Mouse (Mus musculus) embryo, embryonic 9.5 days (tissue): ENCODE results near the gene Gan.
A peak's percentile ranks its signal among the peaks of the same experiment; 100 is the strongest.

Experiments
- DNase-seq: peaks from one replicate; pipeline ENCODE4 v3.0.0-alpha.2; 2017; ENCODE audit errors: extremely low spot score

Gene Gan

DNA sequence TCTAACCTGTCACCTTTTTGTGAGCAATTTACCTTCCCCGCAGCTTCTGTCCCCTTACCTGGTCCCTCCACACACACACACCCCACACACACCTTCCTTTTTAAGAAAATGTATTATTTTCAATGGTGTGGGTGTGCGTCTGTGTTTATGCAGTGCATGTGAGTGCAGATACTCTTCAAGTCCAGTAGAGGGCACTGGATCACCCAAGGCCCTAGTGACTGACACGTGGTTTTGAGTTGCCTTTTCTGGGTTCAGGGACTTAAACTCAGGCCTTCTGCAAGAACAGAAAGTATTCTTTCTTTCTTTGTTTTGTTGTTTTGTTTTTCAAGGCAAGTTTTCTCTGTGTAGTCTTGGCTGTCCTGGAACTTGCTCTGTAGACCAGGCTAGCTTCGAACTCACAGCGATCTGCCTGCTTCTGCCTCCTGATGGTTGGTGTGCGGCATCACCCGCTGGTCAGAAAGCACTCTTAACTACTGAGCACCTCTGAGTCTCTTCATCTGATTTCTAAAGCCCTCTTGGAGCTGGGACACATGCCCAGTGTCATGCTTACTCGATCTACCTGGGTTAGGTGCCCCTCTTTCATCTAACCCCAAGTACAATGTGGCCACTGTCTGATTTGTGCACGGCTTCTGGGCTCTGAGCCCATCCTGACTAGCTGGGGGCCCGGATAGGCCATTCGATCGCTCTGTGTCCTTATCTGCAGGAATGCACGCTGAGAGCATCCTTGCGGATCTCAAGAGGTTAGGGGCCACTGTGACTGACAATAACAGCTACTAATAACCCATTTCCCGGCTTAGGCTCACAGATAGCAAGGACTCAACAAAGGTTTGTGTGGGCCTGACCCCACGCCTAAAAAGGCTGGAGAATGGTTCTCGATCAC is 95.7 kb downstream of the Gan start:
- DNase-seq = no peak

DNA sequence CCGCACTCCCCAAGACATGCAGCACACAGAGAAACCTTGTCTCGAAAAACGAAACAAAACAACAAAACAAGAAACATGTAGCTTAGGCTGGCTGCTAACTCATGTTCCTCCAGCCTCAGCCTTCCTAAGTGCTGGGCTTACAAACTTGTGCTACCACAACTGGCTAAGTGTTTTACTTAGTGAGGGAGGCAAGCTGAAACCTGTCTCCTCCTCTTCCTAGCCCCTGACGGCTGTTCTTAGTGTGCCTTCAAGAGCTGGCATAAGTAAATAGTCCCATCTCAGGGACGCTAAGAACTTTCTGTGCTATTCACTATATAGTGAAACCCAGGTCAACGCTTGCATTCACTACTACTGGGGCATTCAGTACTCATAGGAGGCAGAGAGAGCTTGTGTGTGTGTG is 96.6 kb downstream of the Gan start:
- no peak for DNase-seq

DNA sequence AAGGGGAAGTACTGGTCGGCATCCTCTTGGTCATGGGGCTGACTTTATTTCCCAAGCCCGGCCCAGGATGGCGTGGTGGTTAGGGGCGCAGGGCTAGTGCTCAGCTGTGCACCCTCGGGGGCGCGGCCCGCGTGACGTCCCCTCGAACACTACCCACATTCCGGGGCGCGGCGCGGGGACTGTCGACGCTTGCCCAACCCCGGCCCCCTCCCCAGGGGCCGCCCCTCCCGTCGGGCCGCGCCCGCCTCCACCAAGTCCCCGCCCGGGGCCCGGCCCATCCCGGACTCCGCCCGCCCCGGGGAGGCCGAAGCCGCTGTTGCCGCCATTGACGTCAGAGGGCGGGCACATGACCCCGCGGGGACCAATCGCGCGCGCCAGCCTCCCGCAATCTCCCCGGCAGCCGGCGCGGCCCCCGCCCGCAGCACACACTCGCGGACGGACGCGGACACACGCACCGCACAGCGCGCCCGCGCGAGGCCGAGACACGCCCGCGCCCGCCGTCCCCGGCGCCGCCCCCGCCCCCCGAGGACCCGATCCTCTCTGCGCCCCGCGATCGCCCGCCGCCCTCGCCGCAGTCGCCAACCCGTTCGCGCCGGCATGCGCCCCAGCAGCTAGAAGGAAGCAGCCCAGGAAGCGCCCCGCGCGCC is 98.5 kb downstream of the Gan start:
- DNase-seq = peak; percentile 91

DNA sequence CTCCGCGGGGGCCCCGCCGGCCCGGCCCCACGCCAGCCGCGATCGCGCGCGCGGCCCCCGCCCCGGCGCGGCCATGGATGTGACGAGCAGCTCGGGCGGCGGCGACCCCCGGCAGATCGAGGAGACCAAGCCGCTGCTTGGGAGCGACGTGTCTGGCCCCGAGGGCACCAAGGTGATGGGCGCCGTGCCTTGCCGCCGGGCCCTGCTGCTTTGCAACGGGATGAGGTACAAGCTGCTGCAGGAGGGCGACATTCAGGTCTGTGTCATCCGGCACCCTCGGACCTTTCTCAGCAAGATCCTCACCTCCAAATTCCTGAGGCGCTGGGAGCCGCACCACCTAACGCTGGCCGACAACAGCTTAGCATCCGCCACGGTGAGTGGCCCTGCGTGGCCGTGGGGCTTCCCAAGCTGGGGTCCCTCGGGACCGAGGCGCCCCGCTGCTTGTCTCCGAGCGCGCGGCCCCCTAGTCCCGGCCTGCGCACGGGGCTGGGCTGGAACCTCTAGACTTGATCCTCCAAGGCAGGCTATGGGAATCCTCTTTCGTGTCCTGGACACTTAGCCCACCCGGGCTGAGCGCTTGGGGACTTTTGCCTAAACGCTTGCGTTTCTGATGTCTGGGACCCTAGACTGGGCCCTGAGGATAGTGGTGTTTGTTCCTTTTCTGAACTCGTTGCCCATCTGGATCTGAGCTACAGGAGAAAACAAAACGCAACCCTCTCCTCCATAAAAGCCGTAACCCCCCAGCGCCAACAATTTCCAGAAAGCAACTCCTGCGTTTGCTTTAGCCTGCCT is 99.3 kb downstream of the Gan start, which contains the start of gene Cmip:
Gene Cmip, plus strand, starts transcription at position 36 of the 792 bp plus-strand sequence.
- DNase-seq = peak; percentile 60

DNA sequence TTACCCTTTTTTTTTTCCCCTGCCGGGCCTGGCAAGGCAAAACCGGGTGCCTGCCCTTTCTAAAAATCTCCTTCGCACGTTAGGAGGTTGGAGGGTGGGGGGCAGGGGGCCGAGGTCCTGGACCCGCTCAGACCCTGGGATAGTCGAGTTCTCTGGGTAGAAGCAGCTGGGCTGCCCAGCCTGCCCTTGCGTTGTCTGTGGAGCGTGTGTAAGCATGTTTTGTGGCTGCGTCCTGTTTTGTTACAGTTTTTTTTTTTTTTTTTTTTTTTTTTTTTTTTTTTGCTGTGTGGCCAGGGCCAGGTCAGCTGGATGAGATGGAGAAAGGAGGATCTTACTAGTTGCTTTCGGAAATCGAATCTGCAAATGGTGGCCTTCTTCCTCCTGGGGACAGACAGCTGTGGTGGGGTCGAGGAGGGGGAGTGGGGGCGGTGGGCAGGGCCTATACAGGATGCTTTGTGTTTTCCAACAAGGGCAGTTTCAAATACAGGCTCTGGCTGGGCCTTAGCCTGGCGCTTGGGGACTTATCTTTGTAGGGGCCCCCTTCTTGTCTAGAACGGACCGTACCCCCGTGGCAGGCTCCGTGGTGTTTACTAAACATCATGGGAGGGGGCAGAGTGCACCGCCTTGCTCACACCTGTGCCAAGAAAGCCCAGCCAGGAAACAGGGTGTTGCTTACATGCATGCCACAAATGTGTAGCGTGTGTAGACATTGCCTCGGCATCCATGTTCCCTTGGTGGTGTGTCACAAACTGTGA is 100.1 kb downstream of the Gan start:
- peak; percentile 58 for DNase-seq

DNA sequence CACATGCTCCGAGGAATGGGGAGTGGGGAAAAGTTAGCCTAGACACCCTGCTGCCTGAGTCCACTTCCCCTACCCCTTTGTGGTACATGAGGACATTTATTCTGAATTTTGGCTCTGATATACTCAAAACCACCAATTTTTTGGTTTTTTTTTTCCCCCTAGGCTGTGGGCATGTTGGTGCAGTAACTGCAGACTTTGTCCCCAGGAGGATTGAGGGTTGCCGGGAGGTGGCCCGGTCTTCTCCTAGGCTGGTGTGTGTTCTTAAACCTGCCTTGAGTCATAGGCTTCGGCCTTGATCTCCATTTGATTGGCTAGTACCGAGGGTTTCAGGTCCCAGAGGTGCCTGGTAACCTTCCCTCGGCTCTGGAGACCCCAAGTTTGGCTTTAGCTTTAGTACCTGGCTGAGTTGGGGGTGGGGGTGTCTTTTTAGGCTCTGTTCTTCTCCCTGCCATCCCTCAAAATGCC is 100.7 kb downstream of the Gan start:
- DNase-seq = no peak

DNA sequence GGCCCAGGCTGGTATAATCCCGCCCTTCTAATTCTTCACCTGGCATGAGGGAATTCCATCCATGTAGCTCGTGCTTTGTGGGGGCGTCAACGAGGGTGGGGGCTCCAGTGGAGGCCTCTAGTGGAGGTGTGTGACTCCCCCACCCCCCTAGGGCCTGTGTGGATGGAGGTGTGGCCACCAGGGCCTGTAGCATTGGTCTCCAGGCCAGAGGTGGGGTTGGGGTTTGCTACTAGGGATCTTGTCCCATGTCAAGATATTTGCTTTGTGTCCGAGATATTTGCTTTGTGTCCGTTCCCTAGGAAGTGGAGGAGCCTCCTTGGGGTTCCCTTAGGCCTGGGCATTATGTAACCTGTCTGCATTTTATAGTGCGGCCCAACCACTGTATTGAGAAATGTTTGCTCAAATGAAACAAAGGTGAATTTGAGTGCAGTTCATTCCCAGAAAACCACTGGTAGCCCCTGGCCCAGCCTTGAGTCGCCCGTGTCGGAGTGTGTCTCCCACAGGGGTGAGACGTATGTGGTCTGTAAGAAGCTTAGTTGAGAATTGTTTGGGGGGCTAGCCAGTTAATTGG is 101.6 kb downstream of the Gan start:
- DNase-seq = no peak

DNA sequence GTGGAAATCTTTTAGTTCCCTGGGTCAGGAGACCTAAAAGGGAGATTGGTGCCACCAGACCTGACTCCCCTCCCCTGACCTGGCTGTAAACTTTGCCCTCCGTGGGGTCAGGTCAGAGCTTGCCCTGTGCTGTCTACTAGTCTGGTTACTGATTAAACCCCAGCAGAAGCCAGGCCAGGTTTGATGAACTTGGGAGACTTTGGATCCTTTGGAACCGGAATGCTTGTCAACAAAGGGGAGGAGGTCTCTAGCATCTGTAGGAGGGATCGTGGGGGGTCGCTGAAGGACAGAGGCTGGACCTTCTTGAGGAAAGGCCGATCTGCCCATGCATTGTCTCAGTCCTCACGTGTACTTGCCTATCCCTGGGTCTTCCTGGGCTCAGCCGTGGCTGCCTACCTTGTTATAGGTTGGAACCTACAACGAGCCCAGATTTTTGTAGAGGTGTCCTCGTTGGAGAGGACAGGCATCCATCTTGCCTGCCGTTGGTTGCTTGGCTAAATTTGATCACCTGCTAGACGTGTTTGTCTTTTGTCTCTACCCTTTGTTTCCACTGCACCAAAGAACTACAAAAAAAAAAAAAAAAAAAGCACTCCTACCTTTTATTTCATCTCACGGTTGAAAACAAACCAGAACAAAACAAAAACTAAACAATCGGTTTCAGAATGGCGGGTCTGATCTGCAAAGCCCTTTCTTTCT is 102.4 kb downstream of the Gan start:
- peak; percentile 74 for DNase-seq

DNA sequence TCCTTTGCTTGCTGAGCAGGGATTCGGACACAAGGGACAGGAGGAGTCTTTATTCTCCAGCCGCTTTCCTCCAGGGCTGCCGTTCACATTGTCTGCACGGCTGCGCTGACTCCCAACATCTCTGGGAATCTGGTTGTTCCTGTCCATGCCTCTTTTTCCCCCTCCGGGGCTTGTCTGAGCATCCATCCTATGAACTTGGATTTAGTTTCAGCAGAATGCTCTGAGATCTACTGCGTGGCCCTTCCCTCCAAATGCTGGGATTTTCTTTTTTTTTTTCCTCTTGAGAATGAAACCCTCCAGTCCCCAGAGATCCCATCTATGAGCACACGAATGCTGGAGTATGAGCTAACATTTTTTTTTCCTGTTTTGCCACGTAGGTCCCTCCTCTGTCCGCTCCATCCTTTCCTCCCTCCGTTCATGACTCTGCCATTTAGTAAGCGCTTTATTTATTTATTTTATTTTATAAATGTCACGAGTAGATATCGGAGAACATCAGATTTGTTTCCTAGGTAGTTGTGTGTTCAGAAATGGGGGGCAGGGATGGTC is 103.1 kb downstream of the Gan start:
- no peak for DNase-seq

DNA sequence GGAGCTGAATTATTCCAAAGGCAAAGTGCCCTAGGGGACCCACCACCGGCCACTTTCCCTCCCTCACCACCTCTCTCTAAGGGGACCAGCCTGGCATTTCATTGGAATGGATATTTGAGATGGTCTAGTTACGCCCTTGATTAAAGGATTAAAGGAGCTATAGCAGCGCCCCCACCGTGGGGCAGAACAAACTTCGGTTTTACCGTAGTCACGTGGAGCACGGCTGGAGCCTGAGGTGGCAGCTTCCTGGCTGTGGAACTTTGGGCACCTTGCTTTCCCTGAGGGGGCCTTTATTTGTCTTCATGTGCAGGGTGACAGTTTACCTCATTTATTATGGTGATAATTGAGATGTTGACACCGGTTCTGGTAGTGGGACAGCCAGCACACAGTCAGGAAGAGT is 103.8 kb downstream of the Gan start:
- no peak for DNase-seq

DNA sequence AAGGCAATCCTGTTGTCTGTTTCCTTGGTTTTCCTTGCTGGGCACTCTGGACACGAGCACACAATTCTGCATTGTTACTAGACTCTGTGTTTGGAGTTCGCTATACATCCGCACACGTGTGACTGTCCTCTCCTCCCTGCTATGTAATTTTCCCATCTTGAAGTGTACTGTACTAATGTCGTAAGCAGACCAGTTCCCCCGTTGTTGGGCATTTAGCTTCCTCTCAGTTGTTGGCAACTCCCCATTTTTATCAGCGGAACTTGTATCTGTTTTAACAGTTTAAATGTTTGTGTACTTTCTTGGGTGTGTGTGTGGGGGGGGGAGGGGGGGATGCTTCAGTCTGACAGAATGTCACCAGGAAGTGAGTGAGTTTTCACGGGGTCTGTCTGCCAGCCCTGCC is 104.8 kb downstream of the Gan start:
- DNase-seq = no peak

DNA sequence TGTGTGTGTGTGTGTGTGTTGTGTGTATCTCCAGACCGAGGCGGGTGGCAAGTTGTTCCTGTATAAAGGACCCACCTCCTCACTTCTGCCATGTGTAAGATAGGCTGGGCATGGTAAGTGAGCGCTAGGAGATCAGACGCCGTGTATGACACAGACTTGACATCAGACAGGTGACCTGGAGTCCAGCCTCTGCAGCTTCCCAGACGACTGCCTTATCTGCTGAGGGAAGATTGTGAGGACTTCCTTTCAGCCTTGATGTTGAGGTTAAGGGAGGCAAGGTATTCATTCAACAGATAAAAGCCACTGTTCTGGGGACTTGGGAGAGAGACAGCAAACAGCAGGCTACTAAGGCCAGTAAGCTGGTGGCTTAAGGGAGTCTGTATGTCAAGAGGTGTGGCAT is 105.5 kb downstream of the Gan start:
- DNase-seq = no peak

DNA sequence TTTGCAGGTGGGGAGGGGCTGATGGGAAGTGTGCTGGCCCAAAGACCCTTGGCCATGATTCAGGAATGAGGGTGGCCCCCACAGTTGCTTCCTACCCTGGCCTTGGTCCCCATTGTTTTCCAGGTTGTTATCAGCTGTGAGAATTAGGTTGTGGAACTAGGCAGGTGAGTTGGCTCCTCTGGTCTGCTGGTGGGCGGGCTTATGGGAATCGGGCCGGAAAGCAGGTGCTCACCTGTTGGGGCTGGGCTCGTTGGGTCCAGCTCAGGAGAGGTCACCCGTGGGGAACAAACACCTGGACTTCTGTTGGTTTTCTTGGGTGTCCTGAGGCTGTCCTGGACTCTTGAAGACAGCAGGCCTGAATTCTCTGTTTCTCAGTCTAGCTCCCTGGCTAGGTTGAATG is 107.1 kb downstream of the Gan start:
- DNase-seq = no peak
